Mouse (Mus musculus) embryonic fibroblast, embryonic 13.5 days (primary cell): Measurements from ENCODE around the gene Plcl1. TPM values are rescaled to one million over a fixed set of nuclear protein-coding genes. Genes with fewer than 3 reads are reported as not detected.

Source experiments
- H3K27ac ChIP-seq: 2 replicates; pipeline ENCODE4 v1.5.1; 2012; ENCODE audit warnings: low read length, control low read depth, inconsistent platforms; ENCODE audit not compliant: insufficient read depth
- H3K4me1 ChIP-seq: 2 replicates; pipeline ENCODE4 v1.6.1; 2011; ENCODE audit warnings: low read length; ENCODE audit not compliant: control insufficient read depth, insufficient read depth
- H3K4me3 ChIP-seq: 2 replicates; pipeline ENCODE4 v1.5.1; 2011; ENCODE audit warnings: mild to moderate bottlenecking, control low read depth, low read length; ENCODE audit not compliant: insufficient read depth
- CTCF ChIP-seq: IDR thresholded peaks from 2 replicates; pipeline ENCODE4 v1.5.1; 2011; ENCODE audit warnings: mild to moderate bottlenecking, control low read depth, low read length, moderate library complexity, borderline replicate concordance; ENCODE audit not compliant: insufficient read depth
- POLR2A ChIP-seq: IDR thresholded peaks from 2 replicates; pipeline ENCODE4 v1.6.1; 2011; ENCODE audit warnings: low read depth, mild to moderate bottlenecking, control low read depth, low read length, moderate library complexity
- polyA plus RNA-seq: library from polyadenylated mRNA; stranded (reverse); fragments of >200 nt; gene quantifications from 2 replicates; pipeline ENCODE4 v1.2.4, GENCODE M21; 2011; ENCODE audit warnings: low read depth; ENCODE audit not compliant: missing spikeins, insufficient read length

Plcl1 gene
- polyA plus RNA-seq, 1 experiment = 10.9 TPM

DNA sequence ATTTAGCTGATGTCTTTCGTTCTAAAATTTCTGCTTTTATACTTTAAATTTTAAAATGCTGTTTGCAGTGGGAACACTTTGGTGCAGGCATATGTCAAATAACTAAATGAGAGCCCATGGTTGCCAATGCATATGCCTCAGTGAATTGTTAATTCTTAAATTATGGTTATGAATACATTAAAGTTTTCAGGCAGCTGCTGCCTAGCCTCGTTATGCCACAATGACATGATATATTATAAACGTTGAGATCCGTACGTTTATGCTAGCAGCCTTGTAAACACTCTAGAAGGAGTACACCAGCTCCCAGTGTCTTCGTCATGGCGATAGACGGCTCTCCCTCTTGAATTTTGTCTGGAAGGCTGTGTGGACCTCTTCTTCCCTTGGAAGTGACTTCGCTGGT is 154.3 kb downstream of the Plcl1 start:
- no peak overlapping the region for H3K27ac ChIP-seq
- TF ChIP-seq CTCF = no peak
- no peak for TF ChIP-seq POLR2A

DNA sequence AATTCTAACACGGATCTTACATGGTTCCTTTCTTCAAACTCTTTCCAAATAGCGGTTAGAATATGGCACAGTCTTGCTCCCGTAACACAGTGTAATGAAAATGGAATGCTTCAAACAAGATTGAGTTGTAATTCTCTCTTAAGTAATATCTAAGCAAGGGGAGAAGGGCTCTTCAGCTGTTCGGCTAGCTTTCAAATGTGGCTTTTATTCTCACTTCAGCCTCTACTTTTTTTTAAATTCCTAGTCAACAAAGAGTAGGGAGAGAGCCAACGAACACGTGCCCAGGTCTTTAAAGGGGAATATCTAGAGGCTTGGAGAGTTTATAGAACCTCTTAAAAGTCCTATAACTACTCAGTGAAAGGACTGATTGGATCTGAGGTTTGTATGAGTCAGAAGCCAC is 160.2 kb downstream of the Plcl1 start:
- no peak overlapping the region for H3K27ac ChIP-seq
- TF ChIP-seq CTCF = no peak
- no peak for TF ChIP-seq POLR2A
- H3K4me3 ChIP-seq = no peak overlapping the region
- H3K4me1 ChIP-seq = no peaks in the 10 kb centered on the region

More for the DNA sequence above, 154.3 kb downstream of the Plcl1 start:
- H3K4me1 ChIP-seq = no peaks in the 10 kb centered on the region
- no peak overlapping the region for H3K4me3 ChIP-seq

DNA sequence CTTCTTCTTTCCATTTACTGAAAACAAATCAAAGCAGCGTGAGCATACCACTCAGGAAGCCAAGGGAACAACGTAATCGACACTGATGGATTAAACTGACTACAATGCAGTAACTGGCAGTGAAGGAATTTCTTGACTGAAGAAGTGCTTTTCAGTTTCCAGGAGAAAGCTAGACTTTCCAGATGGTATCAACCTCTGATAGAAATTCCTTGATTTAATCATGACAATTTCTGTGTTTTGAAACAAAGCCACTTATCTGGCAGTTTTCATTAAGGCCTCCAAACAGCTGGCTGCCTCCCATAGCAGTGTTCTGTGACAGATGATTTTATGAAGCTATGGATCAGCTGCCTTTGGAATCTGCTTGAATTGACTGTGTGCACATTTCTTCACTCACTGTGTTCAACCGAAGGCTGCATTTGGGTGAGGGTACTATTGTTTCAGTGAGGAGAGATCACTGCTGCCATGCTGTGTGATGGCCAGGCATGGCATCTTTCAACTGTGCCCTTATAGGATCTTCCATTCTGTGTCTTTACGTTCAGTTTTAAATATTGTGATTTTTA is 162.2 kb downstream of the Plcl1 start:
- Histone ChIP-seq H3K27ac (no peak overlapping the region), H3K4me3 (no peak overlapping the region), H3K4me1 (no peaks in the 10 kb centered on the region)
- TF ChIP-seq CTCF (no peak), POLR2A (no peak)

DNA sequence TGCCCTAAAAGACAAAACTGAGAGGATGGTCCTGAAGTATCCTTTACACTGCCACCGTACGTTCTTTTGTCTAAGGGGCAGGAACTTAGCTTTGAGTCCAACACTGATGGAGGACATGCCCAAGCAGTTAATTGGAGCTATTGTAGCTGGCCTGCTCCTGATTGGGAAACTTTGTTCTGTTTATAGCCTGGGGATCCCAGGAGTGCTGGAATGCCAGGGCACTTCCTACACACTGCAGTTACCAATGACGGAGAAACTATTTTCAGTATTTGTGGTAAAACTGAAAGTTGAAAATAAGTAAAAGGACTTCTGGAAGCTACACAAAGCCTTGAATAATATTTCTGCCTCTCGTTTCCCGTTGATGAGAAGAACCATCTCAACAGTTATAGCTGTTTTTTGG is 164.5 kb downstream of the Plcl1 start:
- no peaks in the 10 kb centered on the region for H3K4me1 ChIP-seq
- H3K4me3 ChIP-seq = no peak overlapping the region
- no peak overlapping the region for H3K27ac ChIP-seq
- TF ChIP-seq POLR2A (no peak), CTCF (no peak)

DNA sequence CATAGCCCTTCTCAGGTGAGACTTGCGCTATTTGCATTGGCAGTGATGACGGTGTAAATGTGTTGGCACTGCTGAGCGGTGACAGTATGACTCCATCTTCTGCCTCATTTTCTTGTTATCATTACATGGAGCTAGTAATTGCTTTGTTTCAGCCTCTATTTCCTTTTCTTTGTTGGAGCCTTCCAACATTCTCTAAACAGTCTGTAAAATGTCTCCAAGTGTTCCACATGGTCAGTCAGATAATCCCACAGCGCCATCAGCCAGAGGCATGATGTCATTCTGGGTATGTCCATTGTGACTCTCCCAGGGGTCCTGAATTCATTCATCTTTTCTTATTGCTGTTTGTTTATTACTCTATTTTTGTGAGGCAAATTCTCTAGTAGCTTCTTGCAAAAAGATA is 165.7 kb downstream of the Plcl1 start:
- H3K4me1 ChIP-seq = peaks cover 4% of the 10 kb centered on the region
- TF ChIP-seq CTCF (no peak), POLR2A (no peak)
- no peak overlapping the region for H3K27ac ChIP-seq
- no peak overlapping the region for H3K4me3 ChIP-seq

DNA sequence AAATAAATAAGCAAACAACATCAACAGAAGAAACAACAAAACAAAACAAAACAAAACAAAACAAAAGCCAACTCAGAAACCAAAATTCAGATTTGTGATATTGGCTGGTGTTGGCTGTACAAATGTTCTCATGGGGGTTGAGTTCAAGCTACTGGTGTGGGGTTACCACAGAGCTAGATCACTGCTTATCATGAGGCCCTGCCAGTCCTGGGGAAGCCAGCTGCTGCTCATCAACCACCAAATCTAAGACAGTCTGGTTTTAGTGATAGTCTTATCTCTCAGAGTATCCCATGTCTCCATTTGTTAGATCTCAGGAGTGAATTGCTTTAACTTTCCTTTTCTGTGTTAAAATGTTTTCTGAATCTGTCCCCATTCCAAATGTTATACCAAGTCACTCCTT is 166.5 kb downstream of the Plcl1 start:
- H3K4me1 ChIP-seq = peaks cover 7% of the 10 kb centered on the region
- H3K4me3 ChIP-seq = no peak overlapping the region
- TF ChIP-seq POLR2A (no peak), CTCF (no peak)
- no peak overlapping the region for H3K27ac ChIP-seq

DNA sequence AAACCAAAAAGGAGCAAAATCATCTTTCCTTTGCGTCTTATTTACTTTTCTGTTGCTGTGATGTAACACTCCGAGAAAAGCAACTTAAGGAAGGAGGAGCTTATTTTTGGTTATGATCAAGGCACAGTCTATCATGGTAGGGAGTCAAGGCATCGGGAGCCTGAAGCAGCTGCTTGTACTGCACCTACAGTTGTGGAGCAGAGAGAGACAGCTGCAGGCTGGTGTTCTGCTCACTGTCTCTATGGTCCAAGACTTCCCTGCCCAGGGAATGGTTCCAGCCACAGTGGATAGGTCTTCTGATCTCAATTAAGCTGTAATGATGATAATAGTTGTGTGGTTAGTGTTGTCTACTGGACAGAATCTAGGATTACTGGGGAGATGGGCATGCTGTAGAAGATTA is 166.9 kb downstream of the Plcl1 start:
- Histone ChIP-seq H3K4me1 (peaks cover 7% of the 10 kb centered on the region), H3K27ac (no peak overlapping the region), H3K4me3 (no peak overlapping the region)
- TF ChIP-seq POLR2A (no peak), CTCF (no peak)

DNA sequence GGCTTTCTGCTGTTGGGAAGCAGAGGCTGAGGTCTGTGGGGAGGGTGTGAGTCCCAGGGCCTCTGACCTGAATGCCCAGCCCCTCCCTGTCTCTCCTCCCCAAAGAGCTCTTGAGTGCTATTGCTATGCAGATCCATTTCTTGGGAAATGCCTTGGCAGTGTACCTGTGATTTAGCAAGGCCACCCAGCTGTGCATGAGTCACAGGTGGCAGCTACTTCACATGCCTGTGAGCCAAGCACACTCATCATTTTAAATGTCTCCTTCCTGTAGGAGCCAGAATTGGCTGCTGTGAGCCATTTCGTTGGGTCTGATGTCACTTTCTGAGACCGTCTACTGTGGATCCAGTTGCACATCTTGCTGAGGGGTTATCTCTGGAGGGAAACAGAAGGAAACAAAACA is 170.2 kb downstream of the Plcl1 start:
- no peak overlapping the region for H3K4me3 ChIP-seq
- no peak for TF ChIP-seq POLR2A
- no peak for TF ChIP-seq CTCF
- H3K27ac ChIP-seq = peak overlapping the region; percentile 29; the same call in 1 of the 2 replicates
- peaks cover 7% of the 10 kb centered on the region for H3K4me1 ChIP-seq

DNA sequence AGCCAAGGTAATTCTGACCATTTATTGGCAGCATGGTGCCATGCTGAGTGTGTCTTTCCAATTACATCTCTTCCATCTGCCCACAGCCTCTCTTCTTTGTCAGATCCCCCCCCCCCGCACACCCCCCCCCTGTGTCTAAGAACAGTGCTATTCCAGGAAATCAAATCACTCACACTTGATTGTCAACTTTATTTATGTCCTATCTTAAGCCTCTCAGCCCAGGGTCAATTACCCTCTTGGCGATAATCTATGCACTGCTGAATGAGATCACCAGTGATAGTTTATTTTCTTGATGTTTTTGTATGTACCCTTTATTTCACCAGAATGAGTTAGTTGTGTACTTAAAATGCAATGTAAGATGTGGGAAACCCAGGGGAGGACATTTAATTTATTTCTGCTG is 176.0 kb downstream of the Plcl1 start:
- no peak overlapping the region for H3K27ac ChIP-seq
- H3K4me3 ChIP-seq = no peak overlapping the region
- TF ChIP-seq POLR2A = no peak
- no peak for TF ChIP-seq CTCF
- H3K4me1 ChIP-seq = peaks cover 5% of the 10 kb centered on the region; the same call in 1 of the 2 replicates

DNA sequence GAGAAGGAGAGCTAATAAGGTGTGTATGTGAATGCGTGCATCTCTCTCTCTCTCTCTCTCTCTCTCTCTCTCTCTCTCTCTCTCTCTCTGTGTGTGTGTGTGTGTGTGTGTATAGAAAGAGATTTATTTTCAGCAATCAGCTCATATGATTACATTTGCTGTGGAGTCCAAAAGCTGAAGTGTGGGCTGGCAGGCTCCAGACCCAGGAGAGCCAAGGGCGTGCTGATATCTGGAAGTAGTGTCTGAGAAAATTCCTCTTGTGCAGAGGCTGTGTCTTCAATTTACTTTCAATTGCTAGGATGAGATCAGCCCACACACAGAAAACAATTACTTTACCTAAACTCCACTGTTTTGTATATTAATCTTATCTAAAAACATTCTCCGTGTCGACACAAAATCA is 179.7 kb downstream of the Plcl1 start:
- Histone ChIP-seq H3K4me1 (peaks cover 5% of the 10 kb centered on the region; the same call in 1 of the 2 replicates), H3K27ac (no peak overlapping the region), H3K4me3 (no peak overlapping the region)
- no peak for TF ChIP-seq CTCF
- TF ChIP-seq POLR2A = no peak

DNA sequence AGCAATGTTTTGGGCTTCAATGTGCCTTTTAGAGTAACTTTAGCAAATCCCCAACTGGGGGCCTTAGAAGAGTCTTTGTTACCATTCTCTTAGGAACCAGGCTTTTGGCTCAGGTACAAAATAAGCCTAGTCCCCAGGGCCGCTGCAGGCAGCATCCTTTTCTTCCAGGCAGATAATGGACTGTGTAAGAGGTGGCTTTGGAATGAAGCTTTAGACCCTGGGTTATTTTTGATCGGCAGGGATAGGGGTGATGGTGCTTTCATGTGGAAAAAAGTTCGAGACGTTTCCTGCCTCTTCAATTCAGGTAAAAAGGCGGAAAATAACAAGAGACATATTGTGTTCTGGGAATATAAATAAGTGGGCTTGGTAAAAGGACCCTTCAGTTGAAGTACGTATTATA is 182.4 kb downstream of the Plcl1 start:
- TF ChIP-seq POLR2A = no peak
- TF ChIP-seq CTCF = no peak
- no peak overlapping the region for H3K4me3 ChIP-seq
- no peaks in the 10 kb centered on the region for H3K4me1 ChIP-seq
- no peak overlapping the region for H3K27ac ChIP-seq
